Mouse (Mus musculus): ENCODE measurements around the gene Rgs19. TPM values are rescaled to one million over a fixed set of nuclear protein-coding genes. Genes with fewer than 3 reads are reported as not detected.

The Rgs19 gene
- total and polyA plus RNA-seq, 2 experiments from 2014 or later: 63.6 to 65.2 TPM

- no peak for TF ChIP-seq CTCF (IDR thresholded peaks at IDR 0.05)
- no peak for DNase-seq (ENCODE audit: low spot score)
- Histone ChIP-seq H3K27ac (ENCODE audit: low read depth, low read length) (no peak overlapping the region), H3K27me3 (ENCODE audit: insufficient read depth, low read length) (no peaks in the 10 kb centered on the region), H3K4me2 (ENCODE audit: low read depth, low read length, poor library complexity, severe bottlenecking) (no peak overlapping the region), H3K4me1 (ENCODE audit: insufficient read depth, low read length) (no peaks in the 10 kb centered on the region), H3K36me3 (ENCODE audit: insufficient read depth, low read length) (peaks cover 52% of the 10 kb centered on the region), H3K9ac (replicated peaks; ENCODE audit: low read length, poor library complexity, severe bottlenecking) (no peak overlapping the region), H3K4me3 (ENCODE audit: low read depth, low read length) (no peak overlapping the region), H3K9me3 (ENCODE audit: low read length) (no peaks in the 10 kb centered on the region)
- ATAC-seq (ENCODE audit: low FRiP score): no peak
- 93% methylated on average over 3 of the region's 3 CpGs for WGBS
Measured at GRCm38 (mm10) chr2:181645666-181646065, 48.1 kb downstream of the Rgs19 start.

- no peak overlapping the region for H3K4me2 ChIP-seq (ENCODE audit: low read depth, low read length, poor library complexity, severe bottlenecking)
- H3K4me3 ChIP-seq (ENCODE audit: low read depth, low read length): no peak overlapping the region
- WGBS: 94% methylated on average over 2 of the region's 2 CpGs
- no peaks in the 10 kb centered on the region for H3K27me3 ChIP-seq (ENCODE audit: insufficient read depth, low read length)
- peak; percentile 74 for TF ChIP-seq CTCF (IDR thresholded peaks at IDR 0.05)
- peak; percentile 57 for DNase-seq (ENCODE audit: low spot score)
- no peak overlapping the region for H3K9ac ChIP-seq (replicated peaks; ENCODE audit: low read length, poor library complexity, severe bottlenecking)
- H3K4me1 ChIP-seq (ENCODE audit: insufficient read depth, low read length): no peaks in the 10 kb centered on the region
- no peaks in the 10 kb centered on the region for H3K9me3 ChIP-seq (ENCODE audit: low read length)
- ATAC-seq (ENCODE audit: low FRiP score): no peak
- H3K27ac ChIP-seq (ENCODE audit: low read depth, low read length): no peak overlapping the region
- peaks cover 45% of the 10 kb centered on the region for H3K36me3 ChIP-seq (ENCODE audit: insufficient read depth, low read length)
Measured at GRCm38 (mm10) chr2:181644361-181644760, 49.4 kb downstream of the Rgs19 start.

Other genes with a start within 250 kb of the Rgs19 start
- gene Zbtb46, start 234.6 kb downstream of the Rgs19 start, total RNA-seq (2014; rRNA removed): 25.8 and 29.8 TPM in 2 replicates
- 16.7 and 18.4 TPM in 2 replicates for gene Zbtb46, start 234.6 kb downstream of the Rgs19 start, polyA plus RNA-seq (2015; fragmentation: Nextera tagmentation; extraction: Ambion mirVana)
- gene Abhd16b, start 200.8 kb downstream of the Rgs19 start, total RNA-seq (2014; rRNA removed): not detected in 2 replicates
- gene Abhd16b, start 200.8 kb downstream of the Rgs19 start, polyA plus RNA-seq (2015; fragmentation: Nextera tagmentation; extraction: Ambion mirVana): not detected in 2 replicates
- gene Tpd52l2, start 196.8 kb downstream of the Rgs19 start, total RNA-seq (2014; rRNA removed): 69.5 and 85.6 TPM in 2 replicates
- 112 and 116 TPM in 2 replicates for gene Tpd52l2, start 196.8 kb downstream of the Rgs19 start, polyA plus RNA-seq (2015; fragmentation: Nextera tagmentation; extraction: Ambion mirVana)
- gene Dnajc5, start 173.5 kb downstream of the Rgs19 start, total RNA-seq (2014; rRNA removed): 416 and 487 TPM in 2 replicates
- gene Dnajc5, start 173.5 kb downstream of the Rgs19 start, polyA plus RNA-seq (2015; fragmentation: Nextera tagmentation; extraction: Ambion mirVana): 303 and 316 TPM in 2 replicates
- 49.8 and 63.9 TPM in 2 replicates for gene Uckl1, start 109.1 kb downstream of the Rgs19 start, total RNA-seq (2014; rRNA removed)
- 45.2 and 52.7 TPM in 2 replicates for gene Uckl1, start 109.1 kb downstream of the Rgs19 start, polyA plus RNA-seq (2015; fragmentation: Nextera tagmentation; extraction: Ambion mirVana)
- 34.4 and 39.3 TPM in 2 replicates for gene Prpf6, start 102.1 kb downstream of the Rgs19 start, total RNA-seq (2014; rRNA removed)
- 40.5 and 40.6 TPM in 2 replicates for gene Prpf6, start 102.1 kb downstream of the Rgs19 start, polyA plus RNA-seq (2015; fragmentation: Nextera tagmentation; extraction: Ambion mirVana)
- gene Zfp512b, start 101.2 kb downstream of the Rgs19 start, total RNA-seq (2014; rRNA removed): 60.0 and 85.1 TPM in 2 replicates
- 81.1 and 99.7 TPM in 2 replicates for gene Zfp512b, start 101.2 kb downstream of the Rgs19 start, polyA plus RNA-seq (2015; fragmentation: Nextera tagmentation; extraction: Ambion mirVana)
- 140 and 142 TPM in 2 replicates for gene Samd10, start 94.8 kb downstream of the Rgs19 start, total RNA-seq (2014; rRNA removed)
- gene Samd10, start 94.8 kb downstream of the Rgs19 start, polyA plus RNA-seq (2015; fragmentation: Nextera tagmentation; extraction: Ambion mirVana): 174 and 179 TPM in 2 replicates
- gene Gm29797, start 36.9 kb downstream of the Rgs19 start, total RNA-seq (2014; rRNA removed): not detected in 2 replicates
- not detected in 2 replicates for gene Gm29797, start 36.9 kb downstream of the Rgs19 start, polyA plus RNA-seq (2015; fragmentation: Nextera tagmentation; extraction: Ambion mirVana)
- gene Sox18, start 22.3 kb downstream of the Rgs19 start, total RNA-seq (2014; rRNA removed): 8.3 and 15.4 TPM in 2 replicates
- 9.2 and 11.2 TPM in 2 replicates for gene Sox18, start 22.3 kb downstream of the Rgs19 start, polyA plus RNA-seq (2015; fragmentation: Nextera tagmentation; extraction: Ambion mirVana)
- 50.8 and 54.4 TPM in 2 replicates for gene Tcea2, start 13.7 kb downstream of the Rgs19 start, total RNA-seq (2014; rRNA removed)
- 61.9 and 68.2 TPM in 2 replicates for gene Tcea2, start 13.7 kb downstream of the Rgs19 start, polyA plus RNA-seq (2015; fragmentation: Nextera tagmentation; extraction: Ambion mirVana)
- gene Lkaaear1, start 4.5 kb upstream of the Rgs19 start, total RNA-seq (2014; rRNA removed): not detected in 2 replicates
- gene Lkaaear1, start 4.5 kb upstream of the Rgs19 start, polyA plus RNA-seq (2015; fragmentation: Nextera tagmentation; extraction: Ambion mirVana): not detected in 2 replicates
- 195 and 210 TPM in 2 replicates for gene Oprl1, start 21.0 kb upstream of the Rgs19 start, total RNA-seq (2014; rRNA removed)
- gene Oprl1, start 21.0 kb upstream of the Rgs19 start, polyA plus RNA-seq (2015; fragmentation: Nextera tagmentation; extraction: Ambion mirVana): 88.1 and 93.6 TPM in 2 replicates
- 47.7 and 57.4 TPM in 2 replicates for gene Myt1, start 69.4 kb upstream of the Rgs19 start, total RNA-seq (2014; rRNA removed)
- 5.5 and 7.6 TPM in 2 replicates for gene Myt1, start 69.4 kb upstream of the Rgs19 start, polyA plus RNA-seq (2015; fragmentation: Nextera tagmentation; extraction: Ambion mirVana)
- 28.9 and 37.4 TPM in 2 replicates for gene Pcmtd2, start 143.9 kb upstream of the Rgs19 start, total RNA-seq (2014; rRNA removed)
- gene Pcmtd2, start 143.9 kb upstream of the Rgs19 start, polyA plus RNA-seq (2015; fragmentation: Nextera tagmentation; extraction: Ambion mirVana): 21.6 and 22.5 TPM in 2 replicates
- 46.9 and 55.3 TPM in 2 replicates for gene Polr3k, start 170.4 kb upstream of the Rgs19 start, total RNA-seq (2014; rRNA removed)
- 69.9 and 70.9 TPM in 2 replicates for gene Polr3k, start 170.4 kb upstream of the Rgs19 start, polyA plus RNA-seq (2015; fragmentation: Nextera tagmentation; extraction: Ambion mirVana)